ENCODE assay signal across 8 mouse cellular contexts in the genomic region with DNA sequence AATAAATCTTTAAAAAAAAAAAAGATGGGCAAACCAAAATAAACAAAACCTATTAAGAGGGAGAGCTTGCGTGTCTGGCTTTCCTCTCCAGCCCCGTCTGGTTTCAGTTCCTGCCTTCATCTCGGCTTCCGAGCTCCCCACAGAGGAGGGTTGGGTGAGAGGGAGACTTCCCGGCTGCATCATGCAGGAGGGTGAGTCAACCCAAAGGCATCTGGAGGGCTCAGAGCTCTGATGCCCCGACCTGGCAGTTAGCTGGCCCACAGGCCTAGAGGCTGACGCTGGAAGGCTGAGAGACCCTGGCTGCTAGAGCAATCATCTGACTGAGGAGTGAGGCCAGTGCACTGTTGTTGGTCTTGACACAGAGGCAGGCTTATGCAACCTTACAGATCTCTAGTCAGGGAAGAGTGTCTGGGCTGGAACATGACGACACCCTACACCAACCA. TPM values are rescaled to one million over a fixed set of nuclear protein-coding genes. Genes with fewer than 3 reads are reported as not detected.
DNase-seq lines count a peak whose midpoint lies in the region; ATAC-seq and TF ChIP-seq lines count a peak whose summit lies in the region.

No protein-coding gene starts in this region.

- WGBS in intestine, postnatal 0 days: 44% methylated on average over 8 of the region's 8 CpGs
- WGBS in neural tube, embryonic 15.5 days: 88% methylated on average over 8 of the region's 8 CpGs
- 58% methylated on average over 8 of the region's 8 CpGs for WGBS in kidney, embryonic 16.5 days

- H3K4me3 ChIP-seq in intestine, postnatal 0 days (ENCODE audit: low read depth, low read length): no peak overlapping the region
- no peak overlapping the region for H3K4me3 ChIP-seq in neural tube, embryonic 15.5 days (replicated peaks)
- no peak overlapping the region for H3K4me3 ChIP-seq in kidney, embryonic 16.5 days (ENCODE audit: low read length)

- TF ChIP-seq CTCF in intestine, postnatal 0 days (IDR thresholded peaks at IDR 0.05; ENCODE audit: low read depth): no peak

- no peak overlapping the region for H3K9ac ChIP-seq in intestine, postnatal 0 days (ENCODE audit: low read depth, low read length)
- no peak overlapping the region for H3K9ac ChIP-seq in neural tube, embryonic 15.5 days (replicated peaks)
- H3K9ac ChIP-seq in kidney, embryonic 16.5 days (replicated peaks; ENCODE audit: low read length): no peak overlapping the region

- peaks cover 61% of the 10 kb centered on the region for H3K36me3 ChIP-seq in intestine, postnatal 0 days (ENCODE audit: control insufficient read depth, insufficient read depth)
- H3K36me3 ChIP-seq in neural tube, embryonic 15.5 days: peaks cover 60% of the 10 kb centered on the region
- peaks cover 40% of the 10 kb centered on the region for H3K36me3 ChIP-seq in kidney, embryonic 16.5 days (ENCODE audit: insufficient read depth, low read length)

- DNase-seq in gastrocnemius, adult 18-20 months (ENCODE audit: low spot score): peak; percentile 89
- no peak for DNase-seq in gastrocnemius, postnatal 4 days (ENCODE audit: low spot score in 2 of 2)
- DNase-seq in adrenal gland, adult (ENCODE audit: inconsistent age in 2 of 2, low spot score in 1 of 2): peak; percentile 88 to 93
- DNase-seq in gastrocnemius, postnatal 10 days: peak; percentile 51
- peak; percentile 88 for DNase-seq in skeletal muscle tissue, adult 2 months (ENCODE audit: low read depth, low spot score)

- H3K27me3 ChIP-seq in intestine, postnatal 0 days (replicated peaks; ENCODE audit: control insufficient read depth, insufficient read depth, low read length): no peaks in the 10 kb centered on the region
- no peaks in the 10 kb centered on the region for H3K27me3 ChIP-seq in neural tube, embryonic 15.5 days (replicated peaks)
- H3K27me3 ChIP-seq in kidney, embryonic 16.5 days (ENCODE audit: insufficient read depth, low read length): no peaks in the 10 kb centered on the region

- no peaks in the 10 kb centered on the region for H3K9me3 ChIP-seq in intestine, postnatal 0 days (ENCODE audit: control insufficient read depth)
- no peaks in the 10 kb centered on the region for H3K9me3 ChIP-seq in neural tube, embryonic 15.5 days (replicated peaks)
- no peaks in the 10 kb centered on the region for H3K9me3 ChIP-seq in kidney, embryonic 16.5 days (ENCODE audit: low read length)

- no peak overlapping the region; the same call in 1 of the 2 replicates for H3K27ac ChIP-seq in intestine, postnatal 0 days (ENCODE audit: low read depth, low read length)
- no peak overlapping the region for H3K27ac ChIP-seq in neural tube, embryonic 15.5 days (replicated peaks)
- no peak overlapping the region for H3K27ac ChIP-seq in kidney, embryonic 16.5 days (ENCODE audit: low read length)

- ATAC-seq in intestine, postnatal 0 days: peak; percentile 22; the same call in 1 of the 2 replicates
- ATAC-seq in neural tube, embryonic 15.5 days (ENCODE audit: low FRiP score): no peak
- no peak for ATAC-seq in kidney, embryonic 16.5 days (ENCODE audit: low FRiP score, low TSS enrichment)

- no peaks in the 10 kb centered on the region for H3K4me1 ChIP-seq in intestine, postnatal 0 days (replicated peaks; ENCODE audit: control insufficient read depth, insufficient read depth, low read length)
- H3K4me1 ChIP-seq in neural tube, embryonic 15.5 days: no peaks in the 10 kb centered on the region
- H3K4me1 ChIP-seq in kidney, embryonic 16.5 days (ENCODE audit: insufficient read depth, low read length): no peaks in the 10 kb centered on the region

- H3K4me2 ChIP-seq in intestine, postnatal 0 days (replicated peaks; ENCODE audit: low read depth): no peak overlapping the region
- no peak overlapping the region for H3K4me2 ChIP-seq in neural tube, embryonic 15.5 days
- no peak overlapping the region for H3K4me2 ChIP-seq in kidney, embryonic 16.5 days (replicated peaks; ENCODE audit: low read depth, low read length)

RNA-seq across cellular contexts. Expression of a gene that starts 23.1 kb away (rescaled TPM):
- total RNA-seq in gastrocnemius, adult 18-20 months (2021): 10 to 100 TPM; 15.2 to 20.3 TPM
- total RNA-seq in gastrocnemius, postnatal 4 days (2021): 10 to 100 TPM; 69.0 to 73.1 TPM
- 10 to 100 TPM; 34.9 to 45.5 TPM for total RNA-seq in gastrocnemius, postnatal 10 days (2021)
- polyA plus RNA-seq in intestine, postnatal 0 days (2015; fragmentation: Nextera tagmentation; extraction: Ambion mirVana): 40.4 and 45.9 TPM in 2 replicates
- 149 and 153 TPM in 2 replicates for polyA plus RNA-seq in neural tube, embryonic 15.5 days (2015; fragmentation: Nextera tagmentation; extraction: Ambion mirVana)
- 161 and 201 TPM in 2 replicates for polyA plus RNA-seq in kidney, embryonic 16.5 days (2015; fragmentation: Nextera tagmentation; extraction: Ambion mirVana)

RNA-seq across cellular contexts. Expression of a gene that starts 23.3 kb away (rescaled TPM):
- total RNA-seq in gastrocnemius, adult 18-20 months (2021): 10 to 100 TPM; 48.5 to 48.7 TPM
- total RNA-seq in gastrocnemius, postnatal 4 days (2021): 10 to 100 TPM; 55.9 to 59.3 TPM
- 10 to 100 TPM; 41.5 to 49.7 TPM for total RNA-seq in gastrocnemius, postnatal 10 days (2021)
- 58.4 and 63.1 TPM in 2 replicates for polyA plus RNA-seq in intestine, postnatal 0 days (2015; fragmentation: Nextera tagmentation; extraction: Ambion mirVana)
- polyA plus RNA-seq in neural tube, embryonic 15.5 days (2015; fragmentation: Nextera tagmentation; extraction: Ambion mirVana): 33.8 and 39.3 TPM in 2 replicates
- polyA plus RNA-seq in kidney, embryonic 16.5 days (2015; fragmentation: Nextera tagmentation; extraction: Ambion mirVana): 50.7 and 51.9 TPM in 2 replicates

RNA-seq across cellular contexts. Expression of a gene that starts 50.2 kb away (rescaled TPM):
- total RNA-seq in gastrocnemius, adult 18-20 months (2021): 1 to 10 TPM; 6.9 to 9.4 TPM
- total RNA-seq in gastrocnemius, postnatal 4 days (2021): 10 to 100 TPM in 1 of 2 experiments, 1 to 10 TPM in 1; 9.3 to 12.4 TPM
- total RNA-seq in gastrocnemius, postnatal 10 days (2021): 1 to 10 TPM; 5.8 to 8.6 TPM
- 1.0 and 1.5 TPM in 2 replicates for polyA plus RNA-seq in intestine, postnatal 0 days (2015; fragmentation: Nextera tagmentation; extraction: Ambion mirVana)
- 3.2 and 3.4 TPM in 2 replicates for polyA plus RNA-seq in neural tube, embryonic 15.5 days (2015; fragmentation: Nextera tagmentation; extraction: Ambion mirVana)
- 8.2 and 8.7 TPM in 2 replicates for polyA plus RNA-seq in kidney, embryonic 16.5 days (2015; fragmentation: Nextera tagmentation; extraction: Ambion mirVana)

RNA-seq across cellular contexts. Expression of a gene that starts 50.2 kb away (rescaled TPM):
- 10 to 100 TPM; 36.1 to 38.9 TPM for total RNA-seq in gastrocnemius, adult 18-20 months (2021)
- total RNA-seq in gastrocnemius, postnatal 4 days (2021): 10 to 100 TPM; 45.0 to 53.0 TPM
- 10 to 100 TPM; 34.9 to 50.5 TPM for total RNA-seq in gastrocnemius, postnatal 10 days (2021)
- 74.7 and 75.9 TPM in 2 replicates for polyA plus RNA-seq in intestine, postnatal 0 days (2015; fragmentation: Nextera tagmentation; extraction: Ambion mirVana)
- polyA plus RNA-seq in neural tube, embryonic 15.5 days (2015; fragmentation: Nextera tagmentation; extraction: Ambion mirVana): 9.3 and 10.4 TPM in 2 replicates
- 28.7 and 29.9 TPM in 2 replicates for polyA plus RNA-seq in kidney, embryonic 16.5 days (2015; fragmentation: Nextera tagmentation; extraction: Ambion mirVana)

Comparison
In these comparisons a context has a peak if more than half of its experiments do, and no peak if none do; other contexts are left out.
1. DNase-seq: peak in gastrocnemius, adult 18-20 months (single experiment), adrenal gland, adult (2 of 2), gastrocnemius, postnatal 10 days (single experiment) and skeletal muscle tissue, adult 2 months (single experiment); none in gastrocnemius, postnatal 4 days (0 of 2).